Mouse (Mus musculus) embryonic stem cell, embryonic (primary cell): ENCODE data around the gene Itga10.

Experiments used
- CTCF ChIA-PET, 4 experiments: fragments of 300-600 bp in 2 of 4; fragments of 350-600 bp in 2 of 4; sonication (Branson Sonifier 250); formaldehyde crosslinking; loops; one replicate each; lab custom pipeline; 2022; ENCODE audit warnings: inconsistent platforms in 2 of 4; lab: Charles Lee
- POLR2A ChIA-PET, 4 experiments: fragments of 300-600 bp in 2 of 4; fragments of 350-600 bp in 2 of 4; sonication (Branson Sonifier 250); formaldehyde crosslinking; loops; one replicate each; lab custom pipeline; 2022; ENCODE audit warnings: antibody characterized with exemption in 4 of 4, inconsistent platforms in 1 of 4; lab: Charles Lee

Itga10 gene

DNA sequence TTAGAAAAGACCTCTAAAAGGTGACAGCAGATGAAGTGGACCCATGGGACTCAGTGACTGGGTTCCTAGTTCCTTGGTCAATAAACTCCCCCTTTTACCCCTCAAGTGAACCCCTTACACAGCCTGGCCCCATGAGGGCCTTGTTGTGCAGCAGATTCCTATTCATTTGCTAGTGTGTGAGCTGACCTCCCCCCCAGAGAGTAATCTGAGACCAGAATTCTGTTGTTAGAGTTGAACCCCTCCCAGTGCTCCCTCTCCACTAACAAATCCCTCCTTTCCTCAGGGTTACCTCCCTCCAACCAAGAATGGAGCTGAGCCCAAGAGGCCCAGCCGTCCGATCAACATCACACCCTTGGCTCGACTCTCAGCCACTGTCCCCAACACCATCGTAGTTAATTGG is 55.6 kb downstream of the Itga10 start:
- ChIA-PET POLR2A (interaction anchor here in 2 of 4 experiments (0.6 to 7.0 kb wide), 8 partner anchors 7 to 71 kb away, joined by 3 to 72 read pairs (median 5); partner anchors contain the start of genes Nudt17 (in 1 of the 2) and Rbm8a (in 1 of the 2)), CTCF (interaction anchor here in 3 of 4 experiments (0.7 to 2.3 kb wide), 8 partner anchors 7 to 423 kb away, joined by 3 to 20 read pairs (median 3); partner anchors contain the start of genes Ankrd35 (in 2 of the 3) and Nudt17 (in 1 of the 3))

DNA sequence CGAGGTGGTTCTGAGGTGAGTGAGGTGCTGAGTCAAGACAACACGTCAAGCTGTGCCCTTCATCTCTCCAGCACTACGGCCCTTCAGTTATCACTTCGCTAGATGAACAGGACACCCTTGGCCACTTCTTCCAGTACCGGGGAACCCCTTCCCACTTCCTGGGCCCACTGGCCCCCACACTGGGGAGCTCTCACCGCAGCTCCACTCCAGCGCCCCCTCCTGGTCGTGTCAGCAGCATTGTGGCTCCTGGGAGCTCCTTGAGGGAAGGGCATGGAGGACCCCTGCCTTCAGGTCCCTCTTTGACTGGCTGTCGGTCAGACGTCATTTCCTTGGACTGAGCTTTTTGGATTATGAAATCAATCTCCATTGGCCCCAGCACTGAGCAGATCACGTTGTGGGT is 59.4 kb downstream of the Itga10 start:
- ChIA-PET POLR2A (interaction anchor here (0.6 to 3.2 kb wide), 31 partner anchors 8 to 172 kb away, joined by 3 to 16 read pairs (median 4); partner anchors contain the start of genes Ankrd35 (in 2 of the 4), Pias3 (in 2 of the 4), Polr3c (in 2 of the 4) and Rbm8a (in 2 of the 4)), CTCF (interaction anchor here (0.6 to 2.3 kb wide), 55 partner anchors 8 to 688 kb away, joined by 3 to 20 read pairs (median 4); partner anchors contain the start of genes Ankrd35 (in 2 of the 4), Itga10 (in 2 of the 4), Pias3 (in 2 of the 4) and Gm16253 (in 1 of the 4))

DNA sequence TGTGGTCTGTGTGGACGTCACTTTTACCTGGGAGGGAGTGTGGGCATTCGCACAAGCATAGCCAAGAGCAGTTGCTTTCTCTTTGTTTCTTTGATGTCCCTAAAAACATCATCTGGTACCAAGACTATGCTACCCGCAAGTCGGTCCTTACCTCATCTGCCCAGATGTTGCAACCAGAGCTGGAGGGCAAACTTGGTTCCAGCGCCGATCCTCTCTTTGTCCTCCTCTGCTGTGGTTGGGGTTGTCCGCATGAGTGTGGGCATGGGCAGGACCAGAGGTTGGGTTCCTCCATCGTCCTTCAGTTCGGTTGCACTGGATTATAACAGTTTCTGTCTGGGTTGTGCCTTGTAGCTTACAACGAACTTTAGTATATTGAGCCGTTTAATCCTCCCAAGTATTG is 60.8 kb downstream of the Itga10 start:
- POLR2A ChIA-PET, result interaction anchor here (1.0 to 5.0 kb wide), 16 partner anchors 8 to 129 kb away, joined by 3 to 72 read pairs (median 6); partner anchors contain the start of genes Pias3 (in 2 of the 4), Gm16253 (in 1 of the 4), Polr3c (in 1 of the 4) and Polr3gl (in 1 of the 4)
- CTCF ChIA-PET, result interaction anchor here in 2 of 4 experiments (1.2 to 2.3 kb wide), 4 partner anchors 9 to 61 kb away, joined by 3 to 16 read pairs (median 6); partner anchors contain the start of genes Ankrd35 (in 2 of the 2), Itga10 (in 1 of the 2) and Pias3 (in 1 of the 2)

DNA sequence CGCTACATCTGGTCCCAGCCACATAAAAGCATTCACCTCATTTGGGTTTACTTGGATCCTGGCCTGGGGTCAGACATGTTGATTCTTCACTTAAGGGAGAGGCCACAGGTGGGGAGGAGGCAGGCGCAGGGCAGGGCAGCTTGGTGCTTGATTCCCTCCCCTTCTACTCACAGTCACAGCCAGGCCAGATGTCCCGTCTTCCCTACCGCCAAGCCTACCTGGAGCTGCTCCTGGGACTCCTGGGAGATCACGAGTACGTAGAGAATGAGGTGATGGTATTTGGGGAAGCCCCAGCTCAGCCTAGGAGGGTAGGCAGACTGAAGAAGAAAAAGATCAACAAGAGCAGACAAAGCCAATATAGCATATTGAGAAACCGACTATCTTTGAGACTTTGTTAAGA is 61.6 kb downstream of the Itga10 start:
- ChIA-PET CTCF (interaction anchor here in 3 of 4 experiments (0.8 to 2.0 kb wide), 8 partner anchors 10 to 429 kb away, joined by 3 to 13 read pairs (median 4); partner anchors contain the start of genes Ankrd35 (in 2 of the 3), Itga10 (in 1 of the 3) and Pias3 (in 1 of the 3)), POLR2A (interaction anchor here (0.6 to 5.0 kb wide), 22 partner anchors 8 to 130 kb away, joined by 3 to 72 read pairs (median 6); partner anchors contain the start of genes Pias3 (in 2 of the 4), Gm16253 (in 1 of the 4), Polr3c (in 1 of the 4) and Polr3gl (in 1 of the 4))

DNA sequence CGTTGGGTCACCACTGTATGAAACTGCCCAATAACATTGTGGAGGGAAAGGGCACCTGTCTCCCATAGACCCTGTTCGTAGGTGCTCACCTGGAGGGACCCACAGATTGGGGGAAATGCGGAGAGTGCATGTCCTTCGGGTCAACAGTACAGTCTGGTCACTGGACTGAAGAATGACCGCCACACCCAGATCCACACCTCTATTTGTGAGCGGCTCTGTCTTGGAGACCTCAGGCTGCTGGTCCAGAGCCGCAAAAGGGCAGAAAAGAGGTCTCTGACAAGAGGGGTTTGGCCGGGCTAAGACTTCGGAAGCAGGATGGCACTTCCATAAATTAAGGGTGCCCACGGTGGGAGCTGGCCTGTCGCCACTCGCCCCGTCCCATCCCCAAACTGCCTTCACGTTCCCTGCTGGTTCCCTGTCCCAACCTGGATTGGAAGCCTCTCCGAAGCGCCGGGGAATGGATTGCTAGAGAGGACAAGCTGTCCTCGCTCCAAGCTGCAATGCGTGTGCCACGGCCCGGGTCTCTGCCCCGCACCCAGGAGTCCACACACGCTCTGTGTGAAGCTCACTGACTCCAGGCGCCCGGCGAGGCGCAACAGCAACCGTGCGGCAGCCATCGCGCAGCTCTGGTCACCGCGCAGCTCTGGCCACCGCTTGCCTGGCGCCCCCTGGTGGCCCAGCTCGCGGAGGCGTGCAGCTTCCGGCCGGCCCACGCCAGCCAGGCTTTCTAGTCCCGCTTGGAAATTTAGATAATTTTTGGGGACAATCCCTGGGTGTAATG is 62.7 kb downstream of the Itga10 start, which contains the start of gene Nudt17:
Gene Nudt17, minus strand, starts transcription at position 660 of the 781 bp plus-strand sequence.
- CTCF ChIA-PET, result interaction anchor here (0.5 to 2.3 kb wide), 44 partner anchors 8 to 430 kb away, joined by 3 to 20 read pairs (median 5); partner anchors contain the start of genes Itga10 (in 3 of the 4), Pias3 (in 3 of the 4), Ankrd35 (in 2 of the 4) and Ankrd34a (in 1 of the 4)
- POLR2A ChIA-PET, result interaction anchor here (0.6 to 5.0 kb wide), 55 partner anchors 9 to 640 kb away, joined by 3 to 72 read pairs (median 4); partner anchors contain the start of genes Ankrd35 (in 2 of the 4), Pias3 (in 2 of the 4), Rbm8a (in 2 of the 4) and Itga10 (in 1 of the 4)

DNA sequence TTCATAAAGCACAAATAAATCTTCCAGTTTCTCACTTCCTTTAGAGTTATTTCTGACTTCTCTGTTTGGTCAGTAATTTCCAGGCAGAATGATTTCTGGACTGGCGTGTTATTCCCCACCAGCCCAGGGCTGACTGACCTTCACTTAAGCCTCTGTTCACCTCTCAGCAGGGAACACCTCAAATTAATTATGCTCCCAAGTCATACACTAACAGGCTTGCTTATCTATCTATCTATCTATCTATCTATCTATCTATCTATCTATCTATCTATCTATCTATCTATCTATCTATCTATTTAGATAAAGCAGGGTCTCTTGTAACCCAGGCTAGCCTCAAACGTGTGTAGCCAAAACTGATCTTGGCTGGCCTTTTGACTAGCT is 63.3 kb downstream of the Itga10 start:
- POLR2A ChIA-PET, result interaction anchor here (0.6 to 5.0 kb wide), 49 partner anchors 9 to 202 kb away, joined by 3 to 72 read pairs (median 4); partner anchors contain the start of genes Ankrd35 (in 2 of the 4), Pias3 (in 2 of the 4), Rbm8a (in 2 of the 4) and Itga10 (in 1 of the 4)
- CTCF ChIA-PET, result interaction anchor here (0.6 to 2.3 kb wide), 38 partner anchors 8 to 368 kb away, joined by 3 to 20 read pairs (median 6); partner anchors contain the start of genes Itga10 (in 3 of the 4), Pias3 (in 3 of the 4), Ankrd35 (in 2 of the 4) and Ankrd34a (in 1 of the 4)
